Mouse (Mus musculus): Measurements from ENCODE around the gene Pi16.
A peak's percentile ranks its signal among the peaks of the same experiment; 100 is the strongest.

Gene Pi16

GRCm38 (mm10) chr17:29304376-29305057 is 13.0 kb upstream of the Pi16 start:
- peak; percentile 49 to 76 for DNase-seq

GRCm38 (mm10) chr17:29305058-29305806 is 12.2 kb upstream of the Pi16 start:
- DNase-seq: peak in 1 of 2 experiments; percentile 11

- DNase-seq: peak in 1 of 2 experiments; percentile 10
These were observed 11.6 kb upstream of the Pi16 start for GRCm38 (mm10) chr17:29305871-29306270.

GRCm38 (mm10) chr17:29310056-29310623 is 7.3 kb upstream of the Pi16 start:
- no peak for DNase-seq

- DNase-seq: no peak
These were observed 5.9 kb upstream of the Pi16 start for GRCm38 (mm10) chr17:29311602-29312001.

- DNase-seq: no peak
These were observed 5.4 kb upstream of the Pi16 start for GRCm38 (mm10) chr17:29312082-29312481.

GRCm38 (mm10) chr17:29313300-29313699 is 4.2 kb upstream of the Pi16 start:
- DNase-seq: no peak

- DNase-seq: no peak
These were observed 1.6 kb upstream of the Pi16 start for GRCm38 (mm10) chr17:29315672-29316465.

- no peak for DNase-seq
These were observed 589 bp upstream of the Pi16 start for GRCm38 (mm10) chr17:29316891-29317290.

- DNase-seq: no peak
These were observed 1.3 kb downstream of the Pi16 start for GRCm38 (mm10) chr17:29318731-29319250.

GRCm38 (mm10) chr17:29319476-29319875 is 2.0 kb downstream of the Pi16 start:
- DNase-seq: no peak

- DNase-seq: no peak
These were observed 2.6 kb downstream of the Pi16 start for GRCm38 (mm10) chr17:29319881-29320639.

- no peak for DNase-seq
These were observed 4.5 kb downstream of the Pi16 start for GRCm38 (mm10) chr17:29321765-29322602.

GRCm38 (mm10) chr17:29322603-29322962 is 5.1 kb downstream of the Pi16 start:
- DNase-seq: no peak

- DNase-seq: no peak
These were observed 6.1 kb downstream of the Pi16 start for GRCm38 (mm10) chr17:29323625-29324024.

GRCm38 (mm10) chr17:29325831-29326230 is 8.4 kb downstream of the Pi16 start:
- no peak for DNase-seq

- no peak for DNase-seq
These were observed 9.3 kb downstream of the Pi16 start for GRCm38 (mm10) chr17:29326531-29327529.

GRCm38 (mm10) chr17:29327691-29328090 is 10.2 kb downstream of the Pi16 start:
- no peak for DNase-seq

- no peak for DNase-seq
These were observed 12.7 kb downstream of the Pi16 start for GRCm38 (mm10) chr17:29330221-29330620.

Measured in thymus, adult 18-20 months (tissue).